Mouse (Mus musculus): ENCODE measurements around the gene Trpv2.

Gene Trpv2

DNA sequence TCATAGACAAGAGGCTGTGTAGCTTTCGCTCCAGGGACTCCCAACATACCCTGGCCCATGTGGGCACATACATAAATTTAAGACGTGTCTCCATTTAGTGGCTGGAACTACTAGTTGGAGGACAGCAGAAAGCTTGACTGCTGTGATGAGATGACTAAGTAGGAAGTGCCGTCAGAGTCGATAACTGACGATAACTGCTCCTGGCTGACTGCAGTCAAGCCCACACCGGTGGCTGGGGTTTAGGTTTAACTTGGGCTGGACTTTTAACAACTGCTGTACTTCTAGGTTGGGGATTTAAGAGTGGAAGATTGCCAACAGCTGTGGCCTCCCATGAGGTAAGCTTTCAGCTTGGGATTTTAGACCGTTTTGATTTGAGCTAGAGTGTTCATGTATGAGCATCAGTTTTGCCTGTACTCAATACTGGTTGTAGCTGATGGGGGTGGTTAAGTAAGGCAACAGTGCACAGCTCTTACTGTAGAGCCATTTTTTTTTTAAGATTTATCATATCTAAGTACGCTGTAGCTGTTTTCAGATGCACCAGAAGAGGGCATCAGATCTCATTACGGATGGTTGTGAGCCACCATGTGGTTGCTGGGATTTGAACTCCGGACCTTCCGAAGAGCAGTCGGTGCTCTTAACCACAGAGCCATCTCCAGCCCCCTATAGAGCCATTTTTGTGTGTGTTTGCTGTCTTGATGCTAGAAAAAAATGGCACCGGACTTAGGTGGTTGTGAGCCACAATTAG is 29.2 kb downstream of the Trpv2 start:
- DNase-seq (ENCODE audit: low read depth, low spot score) = peak; percentile 64

DNA sequence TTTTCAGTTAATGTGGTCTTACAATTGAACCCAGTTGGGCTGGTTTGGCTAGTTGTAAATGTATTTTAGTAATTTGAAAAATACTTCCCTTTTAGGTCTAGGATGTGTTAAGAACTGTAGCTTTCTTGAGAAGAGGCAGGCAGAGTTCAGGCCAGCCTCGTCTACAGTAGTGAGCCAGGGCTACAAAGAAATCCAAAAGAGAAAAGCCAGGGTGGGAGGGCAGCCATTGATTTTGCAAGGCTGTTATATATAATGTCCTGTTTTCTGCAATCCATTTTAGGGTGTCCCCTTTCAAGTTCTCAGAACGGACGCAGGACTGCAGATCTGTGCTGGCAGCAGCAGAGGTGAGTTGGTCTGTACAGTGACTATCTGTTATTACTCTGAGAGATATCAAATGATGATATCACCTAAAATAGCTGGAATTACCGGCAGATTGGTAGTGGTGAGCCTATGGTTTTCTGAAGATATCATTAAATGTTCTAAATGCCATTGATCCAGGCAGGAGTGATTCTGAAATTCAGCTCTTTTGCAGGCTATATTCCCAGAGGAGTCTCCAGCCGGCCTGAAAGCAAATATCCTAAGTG is 29.9 kb downstream of the Trpv2 start:
- DNase-seq (ENCODE audit: low read depth, low spot score) = no peak

DNA sequence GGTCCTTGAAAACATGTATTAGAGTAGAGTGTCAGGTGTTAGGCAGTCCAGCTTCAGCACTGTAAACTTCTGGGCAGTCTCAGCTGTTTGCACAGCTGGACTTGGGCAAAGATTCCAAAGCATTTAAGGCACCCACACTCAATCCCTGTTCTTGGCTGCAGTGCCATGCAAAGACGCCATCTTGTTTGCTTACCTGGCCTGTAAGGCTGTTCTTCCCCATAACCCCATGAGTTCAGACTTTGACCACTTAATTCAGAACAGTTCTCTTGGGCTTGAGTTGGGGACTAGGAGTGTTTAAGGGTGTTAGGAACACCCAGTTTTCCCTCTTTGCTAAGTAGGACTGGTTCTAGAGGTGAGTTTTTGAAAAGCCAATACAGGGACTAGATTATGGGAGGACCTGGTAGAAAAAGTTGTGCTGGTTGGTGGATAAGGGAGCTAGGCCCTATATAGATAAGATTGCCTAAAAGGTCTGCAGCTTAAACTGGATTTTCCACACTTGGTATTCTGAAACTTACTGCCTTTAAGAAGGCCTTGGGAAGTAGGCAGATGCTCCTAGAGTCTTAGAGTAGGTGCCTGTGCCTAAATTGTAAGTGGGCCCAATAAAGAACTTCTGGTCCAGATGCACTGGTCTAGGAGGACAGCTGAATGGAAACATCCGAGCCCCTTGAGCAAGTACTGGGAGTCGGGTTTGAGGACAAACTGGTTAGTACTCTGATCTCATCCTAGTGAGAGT is 30.8 kb downstream of the Trpv2 start:
- DNase-seq (ENCODE audit: low read depth, low spot score) = no peak

DNA sequence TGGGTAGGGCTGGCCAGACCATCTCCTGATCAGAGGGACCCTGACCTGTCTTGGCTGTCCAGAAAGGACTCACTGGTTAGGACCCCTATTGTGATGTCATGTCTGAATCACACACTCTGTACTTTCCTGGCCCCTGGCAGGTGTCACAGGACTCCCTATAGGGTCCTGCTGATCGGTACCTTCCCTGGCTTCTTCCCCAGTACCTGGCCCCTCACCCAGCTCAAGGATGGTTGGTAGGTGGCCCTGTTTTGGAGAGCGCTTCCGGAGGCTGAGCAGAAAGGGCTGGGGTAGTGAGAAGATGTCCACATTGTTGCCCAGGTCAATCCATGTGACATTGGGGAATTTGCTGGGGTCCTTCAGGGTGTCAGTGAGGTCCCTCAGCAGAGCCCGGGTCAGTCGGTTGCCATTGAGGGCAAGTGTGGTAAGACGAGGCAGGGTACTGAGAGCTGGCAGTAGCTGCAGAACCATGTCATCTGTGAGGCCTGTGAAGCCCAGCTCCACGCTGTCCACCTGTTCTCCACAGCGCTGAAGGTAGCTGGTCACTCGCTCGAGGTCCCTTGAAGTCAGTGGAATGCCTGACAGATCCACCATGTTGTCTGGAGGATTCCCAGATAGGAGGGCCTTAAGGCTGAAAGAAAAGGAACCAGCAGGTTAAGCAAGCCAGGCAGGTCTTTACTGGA is 31.5 kb downstream of the Trpv2 start:
- no peak for DNase-seq (ENCODE audit: low read depth, low spot score)

DNA sequence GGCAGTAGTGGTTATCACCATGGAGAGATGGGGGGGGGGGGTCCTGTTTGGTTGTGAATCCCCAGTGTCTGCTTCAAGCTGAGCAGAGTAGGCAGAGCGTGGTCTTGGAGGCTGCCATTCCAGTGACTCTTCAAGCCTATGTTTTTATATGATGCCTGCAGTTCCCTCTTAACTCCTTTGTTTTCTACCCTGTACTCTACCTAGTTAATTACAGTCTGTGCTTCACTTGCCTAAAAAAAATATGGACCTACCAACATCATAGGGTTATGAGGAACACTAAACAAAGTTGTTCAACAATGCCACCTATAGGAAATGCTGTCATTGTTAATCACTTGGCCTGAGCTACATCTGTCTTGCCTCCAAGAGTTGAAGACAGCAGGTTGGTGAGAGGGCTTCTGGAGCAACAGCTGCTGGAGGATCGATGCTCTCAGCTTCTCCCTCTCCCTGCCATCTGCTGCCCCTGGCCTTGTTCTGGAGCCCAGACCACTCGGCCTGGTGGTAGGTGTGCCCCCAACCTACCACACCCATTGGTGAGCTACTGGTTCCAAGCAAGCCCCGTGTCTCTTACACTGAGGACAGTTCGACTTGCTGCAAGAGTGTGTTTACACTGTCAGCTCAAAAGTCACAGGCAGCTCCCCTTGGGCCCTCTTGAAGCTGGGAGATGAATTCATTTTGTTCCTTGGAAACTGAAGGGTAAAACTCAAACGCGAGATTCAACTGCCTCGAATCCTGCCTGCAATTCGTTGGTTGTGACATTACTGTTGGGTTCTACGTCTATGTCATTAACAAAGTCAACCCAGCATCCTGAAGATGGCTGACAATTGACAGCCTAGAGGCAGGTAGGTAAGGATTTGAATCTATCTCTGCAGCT is 32.2 kb downstream of the Trpv2 start:
- DNase-seq (ENCODE audit: low read depth, low spot score) = peak; percentile 24

DNA sequence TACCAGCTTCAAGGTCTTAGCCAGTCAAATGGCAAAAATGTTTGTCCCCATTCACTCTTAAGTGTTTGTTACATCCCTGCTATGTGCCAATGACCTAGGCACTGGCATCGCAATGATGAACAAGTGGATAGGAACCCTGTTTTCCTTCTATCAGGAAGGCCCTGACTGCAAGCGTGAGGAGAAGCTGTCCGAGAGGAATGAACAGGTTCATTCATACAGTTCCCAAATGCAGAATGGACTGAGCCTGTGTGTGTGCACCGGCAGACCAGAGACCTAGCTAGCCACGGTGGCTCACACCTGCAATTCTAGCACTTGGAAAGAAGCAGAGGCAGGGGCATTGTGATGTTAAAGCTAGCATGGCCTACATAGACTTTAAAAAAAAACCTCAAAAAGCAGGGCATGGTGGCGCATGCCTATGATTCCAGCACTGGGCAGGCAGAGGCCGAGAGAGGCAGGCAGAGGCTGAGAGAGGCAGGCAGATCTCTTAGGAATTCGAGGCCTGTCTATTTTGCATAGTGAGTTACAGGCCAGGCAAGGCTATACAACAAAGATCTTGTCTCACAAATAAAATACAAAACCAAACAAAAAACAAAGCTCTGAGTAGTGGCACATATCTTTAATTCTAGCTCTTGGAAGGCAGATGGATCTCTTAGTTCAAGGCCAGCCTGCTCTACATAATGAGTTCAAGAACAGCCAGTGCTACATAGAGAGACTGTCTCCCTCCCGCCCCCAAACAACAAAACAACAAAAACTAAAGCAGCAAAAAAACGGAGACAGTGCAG is 33.1 kb downstream of the Trpv2 start:
- no peak for DNase-seq (ENCODE audit: low read depth, low spot score)

DNA sequence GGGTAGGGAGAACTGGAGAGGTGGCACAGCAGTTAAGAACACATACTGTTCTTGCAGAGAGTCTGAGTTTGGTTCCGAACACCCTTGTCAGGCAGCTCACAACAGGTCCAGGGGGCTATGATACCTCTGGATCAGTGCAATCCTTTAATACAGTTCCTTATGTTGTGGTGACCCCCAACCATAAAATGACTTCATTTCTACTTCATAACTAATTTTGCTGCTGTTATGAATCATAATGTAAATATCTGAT is 33.6 kb downstream of the Trpv2 start:
- no peak for DNase-seq (ENCODE audit: low read depth, low spot score)

DNA sequence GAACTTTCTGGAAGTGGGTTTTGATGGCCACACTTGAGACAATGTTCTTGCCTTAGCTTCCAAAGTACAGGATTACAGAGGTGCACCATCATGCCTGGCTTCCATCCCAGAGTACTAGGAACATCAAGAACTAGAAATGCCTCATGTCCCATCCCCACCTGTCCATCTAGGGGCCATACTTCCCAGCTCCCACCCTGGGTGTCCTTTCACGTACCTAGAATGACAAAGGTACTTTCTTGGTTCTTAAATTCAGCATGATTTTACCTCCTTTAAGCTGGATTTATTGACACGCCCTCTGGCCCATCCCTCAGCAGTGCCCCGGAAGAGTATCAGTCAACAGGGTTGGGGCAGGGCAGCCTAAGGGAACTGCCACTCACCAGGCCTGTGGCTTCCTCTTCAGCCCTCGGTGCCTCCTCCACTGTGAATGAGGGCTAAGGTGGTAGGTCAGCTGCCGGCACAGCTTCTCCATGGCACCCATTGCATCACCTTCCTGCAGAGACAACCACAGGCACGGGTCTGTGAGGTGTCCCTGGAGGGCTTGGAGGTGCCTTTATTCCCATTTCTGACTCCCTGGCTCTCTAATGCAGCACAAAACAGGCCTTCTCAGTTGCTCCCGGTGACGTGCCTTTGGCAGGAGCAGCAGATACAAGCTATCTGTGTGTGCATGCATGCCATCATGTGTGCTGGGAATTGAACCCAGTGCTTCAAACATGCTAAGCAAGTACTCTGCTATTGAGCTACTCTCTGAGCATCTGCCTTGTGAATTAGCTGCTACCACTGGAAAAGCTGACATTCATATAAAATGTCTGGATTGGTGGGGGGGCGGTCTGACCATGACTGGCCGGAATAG is 34.8 kb downstream of the Trpv2 start:
- DNase-seq (ENCODE audit: low read depth, low spot score) = no peak

DNA sequence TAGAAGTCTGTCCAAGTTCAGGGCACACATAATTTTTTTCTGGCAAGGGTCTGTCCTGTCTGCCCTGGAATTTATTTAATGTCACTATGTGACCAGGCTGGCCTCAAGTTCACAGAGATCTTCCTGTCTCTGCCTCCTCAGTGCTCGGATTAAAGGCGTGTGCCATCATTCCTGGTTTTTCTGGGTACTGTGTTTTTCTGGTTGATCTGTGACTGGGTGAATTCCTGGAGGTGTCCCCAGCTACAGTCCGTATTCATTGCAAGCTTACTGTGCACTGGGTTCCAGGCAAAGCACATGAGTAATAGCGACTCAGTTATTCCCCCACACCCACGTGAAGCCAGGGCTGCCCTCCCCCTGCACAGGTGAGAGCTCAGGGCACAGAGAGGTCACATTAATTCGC is 36.0 kb downstream of the Trpv2 start:
- no peak for DNase-seq (ENCODE audit: low read depth, low spot score)

DNA sequence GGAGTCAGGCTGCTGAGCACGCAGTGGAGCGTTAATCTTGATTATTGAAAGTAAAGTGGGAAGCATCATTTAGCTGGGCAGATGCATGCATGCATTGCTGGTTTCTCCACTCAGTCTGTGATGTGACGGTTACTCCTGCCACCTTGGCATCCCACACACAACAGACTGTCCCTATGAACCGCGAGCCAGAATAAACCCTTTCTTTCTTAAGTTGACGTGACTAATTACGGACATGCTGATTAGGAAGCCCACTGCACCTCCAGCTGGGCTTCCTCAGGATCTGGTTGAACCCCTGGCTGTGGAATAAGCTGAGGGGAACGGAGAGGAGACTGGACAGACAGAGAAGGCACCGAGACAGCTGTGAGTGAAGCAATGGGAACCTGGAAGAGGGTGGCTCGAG is 38.3 kb downstream of the Trpv2 start:
- no peak for DNase-seq (ENCODE audit: low read depth, low spot score)

DNA sequence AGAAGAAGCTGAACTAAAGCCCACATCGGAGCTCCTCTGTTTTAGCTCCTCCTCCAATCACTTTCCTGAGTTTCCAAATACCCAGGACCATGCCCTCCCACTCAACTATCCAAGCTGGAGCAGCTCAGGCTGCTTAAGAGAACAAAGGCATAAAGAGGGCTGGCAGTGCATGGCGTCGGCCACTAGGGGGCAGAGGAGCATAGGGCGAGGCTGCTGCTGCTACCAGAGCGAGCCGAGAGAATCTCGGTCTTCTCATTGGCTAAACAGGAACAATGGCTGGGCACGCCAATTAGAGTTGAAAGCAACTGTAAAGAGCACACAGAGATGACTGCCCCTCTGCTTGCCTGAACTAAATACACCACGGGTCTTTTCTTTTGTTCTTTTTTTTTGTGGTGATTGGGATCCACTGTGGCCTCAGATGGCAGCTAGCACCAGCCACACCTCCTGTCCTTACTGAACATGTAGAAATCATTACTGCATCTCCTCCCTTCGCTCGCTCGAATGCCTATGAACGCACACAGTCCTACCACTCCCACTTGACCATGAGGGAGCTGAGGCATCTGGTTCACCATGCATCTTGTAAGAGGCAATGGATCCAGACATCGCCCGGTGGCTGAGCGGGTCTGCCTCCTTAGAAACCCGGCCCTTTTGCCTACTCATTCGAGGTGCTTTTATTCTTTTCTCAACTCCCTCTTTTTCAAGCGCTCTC is 39.5 kb downstream of the Trpv2 start:
- peak; percentile 94 for DNase-seq (ENCODE audit: low read depth, low spot score)

DNA sequence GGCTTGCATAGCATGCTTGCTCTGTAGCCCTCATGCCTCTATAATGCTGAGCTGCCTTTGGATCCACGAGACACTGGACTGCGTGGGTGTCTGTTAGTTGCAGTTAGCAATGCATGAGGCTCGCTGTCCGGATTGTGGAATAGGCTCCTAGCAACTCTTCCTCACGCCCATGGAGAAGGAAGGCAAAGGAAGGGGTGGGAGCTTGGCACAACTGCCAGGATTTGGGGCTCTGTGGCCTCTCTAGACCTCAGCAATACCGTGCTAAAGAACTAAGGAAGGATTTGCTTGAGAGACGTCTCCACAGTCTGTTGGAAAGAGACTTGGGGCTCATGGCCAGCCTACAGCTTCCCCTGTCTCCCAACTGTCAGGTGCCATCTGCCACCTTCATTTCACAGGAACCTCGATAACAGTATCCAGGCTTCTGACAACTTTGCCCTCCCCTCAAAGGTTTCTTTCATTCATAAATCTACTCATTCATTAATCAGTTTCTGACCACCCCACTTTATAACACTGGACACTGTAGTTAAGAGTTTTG is 40.7 kb downstream of the Trpv2 start:
- DNase-seq (ENCODE audit: low read depth, low spot score) = no peak

DNA sequence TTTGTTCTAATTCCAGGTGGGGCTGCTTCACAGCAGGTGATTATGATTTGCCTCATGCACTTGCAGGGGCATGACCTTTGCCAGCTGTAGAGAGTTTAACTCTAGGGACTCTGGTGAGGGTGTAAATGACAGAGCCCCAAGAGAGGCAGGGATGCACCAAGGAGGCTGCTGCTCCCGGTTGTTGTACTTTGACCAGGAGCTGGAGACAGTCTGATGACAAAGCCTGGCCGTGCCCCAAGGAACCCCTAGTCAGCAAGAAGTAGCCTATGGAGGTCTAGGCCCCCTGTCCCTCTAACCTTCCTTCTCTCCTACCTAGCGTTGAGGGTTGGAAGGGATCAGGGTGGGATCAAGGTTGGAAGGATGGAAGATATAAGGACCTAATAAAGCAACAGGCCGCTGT is 41.2 kb downstream of the Trpv2 start:
- no peak for DNase-seq (ENCODE audit: low read depth, low spot score)

DNA sequence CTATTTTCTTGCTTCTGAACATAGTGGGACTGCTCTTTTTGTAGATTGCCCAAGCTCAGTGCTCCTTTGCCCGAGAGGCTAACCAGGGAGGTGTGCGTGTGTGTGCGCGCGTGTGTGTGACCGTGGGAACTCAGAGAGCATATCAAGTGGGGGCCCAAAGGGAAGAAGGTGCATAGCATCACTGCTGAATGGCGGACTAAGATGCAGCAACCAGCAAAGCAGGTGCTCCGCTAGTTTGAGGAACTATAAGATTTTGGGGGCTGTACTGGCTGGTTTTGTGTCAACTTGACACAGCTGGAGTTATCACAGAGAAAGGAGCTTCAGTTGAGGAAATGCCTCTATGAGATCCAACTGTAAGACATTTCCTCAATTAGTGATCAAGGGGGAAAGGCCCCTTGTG is 46.8 kb downstream of the Trpv2 start:
- no peak for DNase-seq (ENCODE audit: low read depth, low spot score)

DNA sequence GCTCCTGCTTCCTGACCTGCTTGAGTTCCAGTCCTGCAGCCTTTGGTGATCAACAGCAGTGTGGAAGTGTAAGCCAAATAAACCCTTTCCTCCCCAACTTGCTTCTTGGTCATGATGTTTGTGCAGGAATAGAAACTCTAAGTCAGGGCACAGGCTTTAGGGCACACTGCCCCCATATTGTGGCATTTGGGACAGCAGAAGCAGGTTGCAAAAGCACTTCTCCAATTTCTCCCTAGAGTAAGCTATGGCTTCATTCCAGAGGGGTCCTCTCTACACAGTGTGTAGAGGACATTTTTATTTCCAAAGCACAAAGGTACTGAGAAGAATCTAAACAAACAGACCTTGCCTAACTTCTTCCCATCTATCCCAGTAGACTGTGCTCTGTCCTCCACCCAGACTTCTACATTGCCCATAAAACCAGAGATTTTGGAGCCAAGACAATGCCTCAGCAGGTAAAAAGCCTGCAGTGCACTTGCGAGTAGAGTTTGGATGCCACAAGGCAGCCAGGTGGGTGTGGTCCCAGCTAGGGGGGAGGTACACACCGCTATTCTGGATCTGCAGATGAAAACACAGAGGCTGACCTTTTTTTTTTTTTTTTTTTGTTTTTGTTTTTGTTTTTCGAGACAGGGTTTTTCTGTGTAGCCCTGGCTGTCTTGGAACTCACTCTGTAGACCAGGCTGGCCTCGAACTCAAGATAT is 47.4 kb downstream of the Trpv2 start:
- no peak for DNase-seq (ENCODE audit: low read depth, low spot score)

DNA sequence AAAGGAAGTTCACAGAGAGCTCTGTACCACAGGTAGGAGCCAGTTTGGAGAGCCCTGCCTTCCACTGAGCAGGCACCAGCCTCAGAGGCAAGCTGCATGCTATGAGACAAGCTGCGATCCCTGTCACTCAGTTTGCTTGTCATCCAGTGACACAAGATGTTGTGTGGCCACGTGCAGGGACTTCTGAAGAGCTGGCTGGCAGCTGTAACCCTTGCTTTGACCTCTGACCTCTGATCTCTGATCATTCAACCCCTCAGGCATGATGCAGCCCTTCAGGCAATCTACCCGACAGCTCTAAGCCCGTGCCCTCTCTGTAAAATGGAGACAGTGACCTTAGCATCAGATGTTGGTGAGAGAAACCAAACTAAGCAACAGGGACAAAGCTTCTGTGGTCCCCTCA is 48.6 kb downstream of the Trpv2 start:
- DNase-seq (ENCODE audit: low read depth, low spot score) = no peak

DNA sequence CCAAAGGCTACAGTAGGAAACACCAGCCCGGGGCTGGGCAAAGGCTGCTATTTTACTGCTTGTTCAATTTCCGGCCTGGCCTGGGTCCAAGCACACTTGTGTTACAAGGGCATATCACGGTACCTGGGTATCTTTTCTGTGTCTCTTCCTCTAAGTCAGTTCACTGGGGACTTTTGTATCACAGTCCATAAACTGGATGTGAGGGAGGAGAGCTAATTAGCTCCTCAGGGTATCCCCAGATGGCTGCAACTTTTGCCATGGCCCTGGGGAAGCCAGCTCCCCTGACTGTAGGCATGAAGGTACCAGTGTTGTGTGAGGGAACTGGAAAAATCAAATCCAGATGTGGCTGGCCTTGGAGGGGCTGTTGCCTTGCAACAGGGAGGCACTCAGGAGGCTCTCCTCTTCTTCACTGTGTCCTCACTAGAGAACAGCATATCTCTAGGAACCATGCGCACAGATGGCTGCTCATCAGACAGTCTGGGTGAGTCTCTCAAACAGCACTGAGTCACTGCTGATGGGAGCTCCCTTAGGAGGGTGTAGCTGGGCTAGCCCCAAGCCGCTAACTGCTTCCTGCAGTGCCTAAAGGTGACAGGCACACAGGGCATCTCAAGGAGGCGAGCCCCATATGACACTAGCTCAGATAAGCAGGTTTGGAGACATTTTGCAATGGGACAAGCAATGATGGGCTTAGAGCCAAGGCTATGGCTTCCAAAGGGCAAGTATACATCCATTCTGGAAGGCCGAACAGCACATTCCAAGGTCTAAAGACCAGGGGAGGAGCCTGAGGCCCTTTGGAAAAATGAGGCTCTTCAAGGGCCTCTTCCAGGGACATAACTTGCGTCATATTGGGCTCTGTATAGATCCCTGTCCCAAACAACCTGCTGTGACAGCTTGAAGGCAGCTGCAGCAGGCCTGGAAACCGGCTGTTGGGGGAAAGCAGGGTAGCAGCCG is 50.3 kb downstream of the Trpv2 start:
- no peak for DNase-seq (ENCODE audit: low read depth, low spot score)
